Mouse (Mus musculus) thymus, postnatal 14 days (tissue): ENCODE data around the gene Cpe.

Source experiments
- DNase-seq: peaks from one replicate; pipeline ENCODE4 v3.0.0; 2021

Gene Cpe

GRCm38 (mm10) chr8:64692651-64693201 lies at the start of gene Cpe:
Cpe (minus strand) TSS chr8:64693054.
- DNase-seq = peak; percentile 44

- no peak for DNase-seq
Observed at GRCm38 (mm10) chr8:64740547-64741211, 47.8 kb upstream of the Cpe start.

GRCm38 (mm10) chr8:64738916-64739315 lies 46.1 kb upstream of the Cpe start:
- no peak for DNase-seq

GRCm38 (mm10) chr8:64736767-64737323 lies 44.0 kb upstream of the Cpe start:
- DNase-seq = no peak

GRCm38 (mm10) chr8:64735161-64735560 lies 42.3 kb upstream of the Cpe start:
- DNase-seq = no peak

- peak; percentile 97 for DNase-seq
Observed at GRCm38 (mm10) chr8:64733271-64733943, 40.6 kb upstream of the Cpe start, which contains the start of gene Msmo1. Msmo1 (minus strand) TSS chr8:64733792.

GRCm38 (mm10) chr8:64732596-64732995 lies 39.7 kb upstream of the Cpe start:
- DNase-seq = no peak

GRCm38 (mm10) chr8:64728156-64728555 lies 35.3 kb upstream of the Cpe start:
- DNase-seq = no peak

GRCm38 (mm10) chr8:64726190-64726695 lies 33.4 kb upstream of the Cpe start:
- DNase-seq = no peak

GRCm38 (mm10) chr8:64723206-64723605 lies 30.4 kb upstream of the Cpe start:
- DNase-seq = peak; percentile 21

GRCm38 (mm10) chr8:64717868-64718267 lies 25.0 kb upstream of the Cpe start:
- no peak for DNase-seq

GRCm38 (mm10) chr8:64712499-64712898 lies 19.6 kb upstream of the Cpe start:
- DNase-seq = no peak

GRCm38 (mm10) chr8:64711544-64711943 lies 18.7 kb upstream of the Cpe start:
- DNase-seq = no peak

- DNase-seq = no peak
Observed at GRCm38 (mm10) chr8:64707481-64707880, 14.6 kb upstream of the Cpe start.

- DNase-seq = no peak
Observed at GRCm38 (mm10) chr8:64703191-64703590, 10.3 kb upstream of the Cpe start.

GRCm38 (mm10) chr8:64691591-64692401 lies 1.1 kb downstream of the Cpe start:
- DNase-seq = no peak

GRCm38 (mm10) chr8:64690845-64691244 lies 2.0 kb downstream of the Cpe start:
- no peak for DNase-seq

GRCm38 (mm10) chr8:64690306-64690705 lies 2.5 kb downstream of the Cpe start:
- no peak for DNase-seq

- DNase-seq = no peak
Observed at GRCm38 (mm10) chr8:64688741-64689140, 4.1 kb downstream of the Cpe start.

- no peak for DNase-seq
Observed at GRCm38 (mm10) chr8:64688161-64688560, 4.7 kb downstream of the Cpe start.

- DNase-seq = no peak
Observed at GRCm38 (mm10) chr8:64682501-64682900, 10.4 kb downstream of the Cpe start.

- DNase-seq = no peak
Observed at GRCm38 (mm10) chr8:64676381-64676780, 16.5 kb downstream of the Cpe start.
